Mouse (Mus musculus): ENCODE measurements around the gene Gm45623. TPM values are rescaled to one million over a fixed set of nuclear protein-coding genes. Genes with fewer than 3 reads are reported as not detected.

Gene Gm45623
- polyA plus RNA-seq, 1 experiment from 2014 or later = not detected

Other genes starting within 250 kb of the Gm45623 start
- gene Fbxl21, start 231.4 kb downstream of the Gm45623 start, polyA plus RNA-seq (2014; fragmentation: Nextera tagmentation; extraction: Ambion mirVana) = 1.3 and 1.5 TPM in 2 replicates
- not detected in 2 replicates for gene Lect2, start 205.3 kb downstream of the Gm45623 start, polyA plus RNA-seq (2014; fragmentation: Nextera tagmentation; extraction: Ambion mirVana)
- gene Tgfbi, start 144.3 kb downstream of the Gm45623 start, polyA plus RNA-seq (2014; fragmentation: Nextera tagmentation; extraction: Ambion mirVana) = 37.7 and 46.2 TPM in 2 replicates
- gene Smad5, start 50.8 kb downstream of the Gm45623 start, polyA plus RNA-seq (2014; fragmentation: Nextera tagmentation; extraction: Ambion mirVana) = 27.1 TPM in 2 replicates
- not detected in 2 replicates for gene Trpc7, start 142.2 kb upstream of the Gm45623 start, polyA plus RNA-seq (2014; fragmentation: Nextera tagmentation; extraction: Ambion mirVana)

Measured in heart, embryonic 14.5 days (tissue).